Mouse (Mus musculus): ENCODE data around the gene C3. TPM values are rescaled to one million over a fixed set of nuclear protein-coding genes. Genes with fewer than 3 reads are reported as not detected.

Gene C3
- polyA plus RNA-seq (2017; shearing (Covaris generic)): 1 to 10 TPM; 2.0 to 8.7 TPM

DNA sequence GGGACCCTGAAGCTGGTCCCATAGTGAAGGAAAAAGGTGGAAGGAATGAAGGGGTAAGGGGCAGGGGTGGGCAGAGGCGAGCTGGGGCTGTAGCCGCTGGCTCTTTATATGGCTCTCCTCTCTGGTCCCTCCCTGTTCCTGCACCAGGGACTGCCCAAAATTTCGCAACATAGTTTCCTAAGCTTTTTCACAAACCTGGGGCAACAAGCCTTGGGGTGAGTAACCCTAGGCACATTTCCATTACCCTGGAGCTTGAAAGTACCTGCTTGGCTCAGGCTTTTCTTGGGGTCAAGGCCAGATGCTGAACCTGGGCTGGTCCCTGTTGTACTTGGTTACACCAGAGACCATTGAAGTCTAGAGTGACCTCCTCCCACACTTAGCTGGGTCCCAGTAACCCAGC is at the start of gene C3:
C3 (minus strand) TSS at position 123 of the 400 bp plus-strand sequence.

DNA sequence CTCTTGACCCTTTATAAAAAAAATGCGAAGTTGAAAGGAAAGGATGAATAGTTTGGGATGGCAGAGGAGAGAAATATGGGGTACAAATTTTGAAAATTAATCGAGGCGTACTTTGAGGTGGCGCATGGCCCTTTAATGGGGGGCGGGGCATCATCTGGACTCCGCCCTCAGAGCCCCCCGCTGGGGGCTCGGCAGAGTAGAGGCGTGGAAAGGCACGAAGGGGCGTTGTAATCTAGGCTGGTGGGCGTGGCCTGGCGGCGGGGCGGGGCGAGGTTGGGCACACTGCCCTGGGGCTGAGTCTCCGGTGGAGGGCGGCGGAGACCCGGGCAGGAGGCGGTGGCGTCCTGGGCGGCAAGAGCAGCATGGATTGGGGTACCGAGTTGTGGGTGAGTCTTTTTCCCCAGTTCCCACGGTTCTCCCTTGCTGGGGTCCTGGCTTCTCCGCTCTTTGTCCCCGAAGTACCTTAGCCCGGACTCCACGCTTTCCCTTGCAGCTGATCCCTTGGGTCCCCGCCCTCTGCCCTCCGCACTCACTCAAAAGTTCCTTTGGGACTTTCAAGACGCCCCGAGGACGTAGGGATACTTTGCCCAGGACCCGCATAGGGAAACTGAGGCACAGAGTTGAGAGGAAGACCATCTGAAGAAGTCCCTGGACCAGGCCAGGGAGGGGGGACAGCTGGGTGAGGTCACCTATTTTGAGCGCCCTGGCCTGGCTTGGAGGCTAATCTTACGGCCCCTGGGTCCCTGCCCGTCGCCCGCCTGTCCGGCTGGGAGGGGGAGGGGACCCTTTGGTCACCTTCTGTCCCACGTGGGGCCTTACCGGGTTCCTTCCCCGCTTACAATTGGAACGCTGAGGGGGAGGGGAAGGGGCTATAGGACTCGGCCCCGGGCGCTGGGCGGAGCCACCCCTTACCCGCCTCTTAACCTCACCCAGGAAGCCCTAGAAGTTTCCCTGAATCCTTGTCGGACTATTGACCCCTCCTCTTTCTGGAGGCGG is 21.5 kb upstream of the C3 start, which contains the start of gene Trip10:
Trip10 (plus strand) TSS at position 270 of the 996 bp plus-strand sequence.

DNA sequence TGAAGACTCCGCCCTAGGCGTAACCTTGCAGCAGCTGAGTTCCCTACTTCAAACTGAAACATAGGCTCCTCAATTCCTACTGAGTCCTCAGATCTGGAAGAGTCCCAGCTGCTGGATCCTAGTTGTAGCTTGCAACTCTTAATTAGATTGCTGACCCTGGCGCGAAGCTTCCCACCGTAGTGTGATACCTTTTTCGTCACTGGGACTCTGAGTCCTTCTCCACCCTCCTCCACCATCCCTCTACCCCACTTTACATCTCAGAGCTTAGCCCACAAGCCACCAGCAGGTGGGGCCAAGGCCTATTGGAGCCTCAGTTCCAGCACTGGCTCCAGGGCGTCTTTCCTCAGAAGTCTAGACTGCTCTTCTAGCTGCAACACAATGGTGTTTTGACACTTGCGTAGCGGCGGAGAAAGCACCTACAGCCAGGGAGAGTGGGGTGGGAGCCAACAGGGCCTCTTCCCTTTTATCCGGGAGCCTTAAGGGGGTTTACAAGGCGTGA is 20.3 kb upstream of the C3 start, which contains the start of gene Gpr108:
Gpr108 (minus strand) TSS at position 246 of the 499 bp plus-strand sequence.

DNA sequence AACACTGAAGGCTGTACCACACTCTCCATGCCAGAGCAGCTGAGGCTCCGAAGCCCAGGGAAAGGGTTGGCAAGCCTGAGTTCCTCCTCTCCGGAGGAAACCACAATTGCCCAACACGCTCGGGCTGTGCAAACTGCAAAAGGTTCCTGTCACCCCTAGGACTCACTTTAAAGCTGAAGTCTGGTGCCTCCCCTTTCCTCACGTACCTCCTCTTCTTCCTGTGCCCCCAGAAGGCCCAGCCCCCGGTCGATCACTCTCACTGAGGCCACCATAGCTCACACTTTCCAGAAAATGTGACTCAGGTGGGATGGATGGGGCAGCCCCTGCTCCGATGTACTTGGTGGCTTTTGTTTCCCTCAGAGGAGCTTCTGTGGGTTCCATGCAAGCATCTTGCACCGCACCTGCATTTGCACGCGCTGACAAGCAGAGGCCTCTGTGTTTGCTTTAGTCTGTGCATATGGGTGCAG is 33.9 kb downstream of the C3 start, which contains the start of gene Tnfsf14:
Tnfsf14 (minus strand) TSS at position 137 of the 467 bp plus-strand sequence.

Other genes with a start within 250 kb of the C3 start
- gene Acer1, start 246.0 kb downstream of the C3 start, polyA plus RNA-seq (2017; shearing (Covaris generic)): not detected
- gene Clpp, start 237.8 kb downstream of the C3 start, polyA plus RNA-seq (2017; shearing (Covaris generic)): 10 to 100 TPM; 46.4 to 81.8 TPM
- gene Alkbh7, start 230.8 kb downstream of the C3 start, polyA plus RNA-seq (2017; shearing (Covaris generic)): 10 to 100 TPM; 25.2 to 32.7 TPM
- gene Pspn, start 228.1 kb downstream of the C3 start, polyA plus RNA-seq (2017; shearing (Covaris generic)): not detected
- gene Gtf2f1, start 216.8 kb downstream of the C3 start, polyA plus RNA-seq (2017; shearing (Covaris generic)): 10 to 100 TPM; 78.7 to 81.9 TPM
- gene Gm17949, start 216.7 kb downstream of the C3 start, polyA plus RNA-seq (2017; shearing (Covaris generic)): under 1 TPM in 1 of 2 experiments, not detected in 1; 0.25 TPM
- 10 to 100 TPM; 38.5 to 45.9 TPM for gene Khsrp, start 196.6 kb downstream of the C3 start, polyA plus RNA-seq (2017; shearing (Covaris generic))
- gene Slc25a41, start 186.5 kb downstream of the C3 start, polyA plus RNA-seq (2017; shearing (Covaris generic)): under 1 TPM in 1 of 2 experiments, not detected in 1; 0.33 TPM
- gene Crb3, start 169.0 kb downstream of the C3 start, polyA plus RNA-seq (2017; shearing (Covaris generic)): 1 to 10 TPM in 1 of 2 experiments, under 1 TPM in 1; 0.81 to 2.7 TPM
- gene Slc25a23, start 168.3 kb downstream of the C3 start, polyA plus RNA-seq (2017; shearing (Covaris generic)): 10 to 100 TPM in 1 of 2 experiments, 1 to 10 TPM in 1; 4.3 to 12.1 TPM
- 100 to 1,000 TPM; 278 to 303 TPM for gene Dennd1c, start 149.6 kb downstream of the C3 start, polyA plus RNA-seq (2017; shearing (Covaris generic))
- 1 to 10 TPM; 1.8 to 2.4 TPM for gene Tubb4a, start 140.4 kb downstream of the C3 start, polyA plus RNA-seq (2017; shearing (Covaris generic))
- gene Tnfsf9, start 122.8 kb downstream of the C3 start, polyA plus RNA-seq (2017; shearing (Covaris generic)): 10 to 100 TPM in 1 of 2 experiments, 1 to 10 TPM in 1; 8.9 to 10.4 TPM
- gene Cd70, start 78.4 kb downstream of the C3 start, polyA plus RNA-seq (2017; shearing (Covaris generic)): 1 to 10 TPM; 1.4 TPM
- 10 to 100 TPM in 1 of 2 experiments, 1 to 10 TPM in 1; 3.5 to 11.8 TPM for gene Tnfsf14, start 34.0 kb downstream of the C3 start, polyA plus RNA-seq (2017; shearing (Covaris generic))
- 10 to 100 TPM; 53.6 to 94.4 TPM for gene Gpr108, start 20.3 kb upstream of the C3 start, polyA plus RNA-seq (2017; shearing (Covaris generic))
- 1 to 10 TPM; 2.1 to 3.5 TPM for gene Trip10, start 21.3 kb upstream of the C3 start, polyA plus RNA-seq (2017; shearing (Covaris generic))
- 100 to 1,000 TPM; 167 to 169 TPM for gene Vav1, start 51.0 kb upstream of the C3 start, polyA plus RNA-seq (2017; shearing (Covaris generic))
- 1 to 10 TPM; 1.3 to 1.4 TPM for gene Adgre1, start 130.6 kb upstream of the C3 start, polyA plus RNA-seq (2017; shearing (Covaris generic))